Mouse (Mus musculus) R1 (cell line): ENCODE results near the gene Nptxr.
"Not testable (repeated sequence)": the region's sequence is repeated elsewhere in the genome, so short reads cannot be mapped to it uniquely, and the experiment has no call there.

Source experiments
- DNase-seq: peaks from one replicate; pipeline ENCODE4 v3.0.0-alpha.2; 2018; ENCODE audit warnings: low read depth, low spot score

The Nptxr gene

DNA sequence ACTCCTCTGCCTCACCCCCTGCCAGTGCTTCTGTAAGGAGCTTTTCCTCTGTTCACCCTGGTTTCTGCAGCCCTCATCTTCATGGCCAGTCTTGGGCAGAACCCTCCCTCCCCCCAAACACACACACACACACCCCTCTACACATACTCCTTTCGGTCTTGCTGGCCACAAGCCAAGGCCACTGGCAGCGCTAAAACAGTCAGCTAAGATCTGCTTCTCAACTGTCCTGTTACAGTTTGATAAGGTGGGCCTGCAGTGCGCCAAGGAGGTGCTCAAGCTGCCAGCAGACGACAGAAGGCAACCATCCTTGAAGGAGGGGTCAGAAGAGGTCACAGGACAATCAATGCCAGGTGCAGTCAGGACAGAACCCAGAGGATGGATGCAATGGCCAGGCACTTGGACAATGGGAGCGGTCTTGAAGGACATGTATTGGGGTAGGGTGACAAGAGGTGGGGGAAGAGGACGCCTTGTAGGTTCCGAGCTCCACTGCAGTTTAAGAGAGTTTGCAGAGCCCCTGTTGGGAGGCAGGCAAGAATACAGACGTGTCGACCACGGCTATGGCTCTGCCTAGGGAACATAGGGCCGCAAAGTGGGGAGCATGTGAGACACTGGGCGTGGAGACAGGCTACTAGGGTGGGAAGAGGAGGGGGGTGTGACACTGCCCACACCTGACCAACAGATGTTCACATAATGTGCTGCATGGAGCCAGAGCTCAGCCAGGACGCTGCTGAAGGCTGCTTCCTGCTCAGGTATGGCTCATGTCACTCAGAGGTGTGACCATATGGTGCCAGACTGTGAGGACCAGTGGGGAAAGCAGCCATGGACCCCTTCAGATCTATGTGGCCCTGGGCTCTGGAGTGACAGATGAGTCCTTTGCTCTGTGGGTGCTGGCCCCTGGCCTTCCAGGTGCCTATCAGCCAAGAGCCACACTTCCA, 18.0 kb upstream of the Nptxr start:
- no peak for DNase-seq

DNA sequence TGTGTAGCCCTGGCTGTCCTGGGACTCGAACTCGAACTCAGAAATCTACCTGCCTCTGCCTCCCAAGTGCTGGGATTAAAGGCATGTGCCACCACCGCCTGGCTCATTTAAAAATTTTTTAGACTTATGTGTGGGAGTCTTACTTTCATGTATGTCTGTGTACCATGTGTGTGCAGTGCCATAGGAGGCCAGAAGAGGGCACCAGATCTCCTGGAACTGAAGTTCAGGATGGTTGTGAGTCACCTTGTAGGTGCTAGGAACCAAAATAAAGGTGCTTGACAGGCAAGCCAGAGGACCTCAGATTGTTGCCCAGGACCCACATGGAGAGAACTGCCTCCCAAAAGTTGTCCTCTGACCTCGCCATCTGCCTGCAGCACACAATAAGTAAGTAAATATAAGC, 13.8 kb upstream of the Nptxr start:
- DNase-seq: peak; percentile 79

DNA sequence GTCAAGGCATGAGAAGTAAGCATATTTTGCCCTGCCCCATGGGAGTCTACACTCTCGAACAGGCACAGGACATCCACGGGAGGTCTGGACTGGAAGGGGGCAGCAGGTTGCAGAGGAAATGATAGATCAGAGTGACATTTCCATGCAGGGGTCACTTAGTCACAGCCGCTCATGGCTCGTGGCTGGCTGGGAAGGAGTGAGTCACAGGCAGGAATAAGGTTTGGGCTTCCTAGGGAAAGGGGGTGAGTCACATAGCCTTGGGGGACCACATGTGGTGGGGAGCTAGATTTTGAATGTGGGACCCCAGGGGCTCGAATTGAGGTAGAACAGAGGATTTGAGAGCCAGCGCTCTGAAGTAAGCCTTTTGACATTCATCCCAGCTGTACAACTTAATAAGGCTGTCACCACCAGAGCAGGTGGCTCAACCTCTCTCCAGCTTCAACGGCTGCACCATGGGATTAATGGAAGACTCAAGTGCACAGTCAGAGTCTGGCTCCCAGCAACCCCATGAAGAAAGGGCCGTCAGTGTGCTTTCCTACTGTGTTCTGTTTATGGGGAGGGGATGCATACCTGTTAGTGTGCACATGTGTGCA, 9.2 kb upstream of the Nptxr start:
- DNase-seq: peak; percentile 28

DNA sequence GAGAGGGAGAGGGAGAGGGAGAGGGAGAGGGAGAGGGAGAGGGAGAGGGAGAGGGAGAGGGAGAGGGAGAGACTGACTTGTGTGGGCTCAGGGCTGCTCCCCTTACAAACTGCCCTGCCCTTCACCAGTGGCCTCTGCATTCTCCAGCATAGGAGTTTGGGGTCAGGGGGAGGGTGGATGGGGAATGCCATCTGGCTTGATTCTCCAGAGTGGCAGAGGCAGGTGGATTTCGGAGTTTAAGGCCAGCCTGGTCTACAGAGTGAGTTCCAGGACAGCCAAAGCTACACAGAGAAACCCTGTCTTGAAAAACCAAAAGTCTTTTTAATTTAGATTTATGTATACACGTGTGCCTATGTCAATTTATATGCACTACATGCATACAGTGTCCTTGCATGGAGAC, 8.3 kb upstream of the Nptxr start:
- DNase-seq: not testable (repeated sequence)

DNA sequence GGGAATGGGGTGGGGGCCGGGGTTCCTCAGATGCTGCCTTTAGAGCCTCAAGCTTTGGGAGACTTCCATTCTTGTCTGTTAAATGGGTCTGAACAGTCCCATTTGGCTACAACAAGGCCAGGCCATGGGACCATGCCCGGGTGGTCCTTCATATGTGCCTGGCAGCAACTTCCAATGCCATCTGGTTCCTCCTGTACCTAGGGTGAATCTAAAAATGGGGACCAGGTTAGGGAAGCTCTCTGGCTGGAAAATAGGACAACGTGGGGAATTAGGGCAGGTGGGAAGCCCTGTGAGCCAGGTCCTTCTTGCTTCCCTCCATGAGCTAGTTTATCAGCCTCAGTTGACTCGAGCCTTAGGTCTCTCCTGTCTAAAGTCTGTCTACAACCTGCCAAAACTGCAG, 6.4 kb upstream of the Nptxr start:
- no peak for DNase-seq

DNA sequence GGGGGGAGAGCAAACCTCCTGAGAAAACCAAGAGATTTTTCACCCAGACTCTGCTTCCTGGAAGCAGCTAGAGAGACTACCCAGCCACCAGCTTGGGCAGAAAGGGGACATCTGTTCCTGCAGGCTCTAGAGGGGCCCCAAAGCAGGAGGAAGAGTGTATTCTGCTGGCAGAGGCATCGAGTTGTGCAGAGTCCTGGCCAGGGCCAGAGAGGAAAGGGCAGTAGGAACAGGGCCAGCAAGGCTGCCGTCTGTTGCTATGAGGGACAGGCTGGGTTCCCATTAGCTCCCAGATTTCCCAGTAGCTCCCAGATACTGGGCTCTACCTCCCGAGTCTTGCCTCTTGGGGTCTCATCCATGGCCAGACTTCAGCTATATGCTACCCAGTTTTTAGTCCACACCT, 5.5 kb upstream of the Nptxr start:
- no peak for DNase-seq

DNA sequence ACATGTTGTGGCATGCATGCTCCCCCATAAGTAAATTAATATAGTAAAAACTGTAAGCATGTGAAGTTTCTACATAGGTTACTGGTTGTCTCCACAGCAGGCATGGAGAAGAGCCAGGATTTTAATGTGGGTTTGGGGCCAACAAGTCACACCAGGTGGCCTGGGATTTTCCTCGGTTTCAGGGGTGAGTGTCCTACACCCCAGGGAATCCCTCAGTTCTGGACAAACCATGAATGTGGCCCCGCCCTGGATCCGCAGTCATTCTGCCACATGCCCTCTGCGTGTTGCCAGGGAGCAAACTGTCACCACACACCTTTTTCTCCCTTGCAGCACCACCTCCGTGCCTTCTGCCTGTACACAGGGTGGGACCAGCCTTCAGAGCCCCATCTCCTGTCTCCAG, 4.1 kb upstream of the Nptxr start:
- DNase-seq: no peak

DNA sequence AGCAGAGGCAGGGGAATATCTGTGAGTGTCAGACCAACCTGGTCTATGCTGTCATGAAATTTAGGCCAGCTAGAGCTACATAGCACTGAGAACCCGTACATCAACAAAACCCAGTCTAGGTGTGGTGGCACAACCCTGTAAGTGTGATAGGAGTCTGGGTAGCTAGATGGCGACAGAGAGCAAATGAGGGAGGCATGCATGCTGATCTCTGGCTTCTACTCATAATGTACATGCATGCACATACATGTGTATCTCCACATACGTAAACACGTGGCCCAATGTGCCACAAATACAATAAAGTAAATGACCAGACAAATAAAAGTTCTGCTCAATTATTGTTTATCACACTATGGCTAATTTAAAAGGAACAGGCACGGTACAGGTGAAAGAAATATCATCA, 3.5 kb upstream of the Nptxr start:
- DNase-seq: peak; percentile 83

DNA sequence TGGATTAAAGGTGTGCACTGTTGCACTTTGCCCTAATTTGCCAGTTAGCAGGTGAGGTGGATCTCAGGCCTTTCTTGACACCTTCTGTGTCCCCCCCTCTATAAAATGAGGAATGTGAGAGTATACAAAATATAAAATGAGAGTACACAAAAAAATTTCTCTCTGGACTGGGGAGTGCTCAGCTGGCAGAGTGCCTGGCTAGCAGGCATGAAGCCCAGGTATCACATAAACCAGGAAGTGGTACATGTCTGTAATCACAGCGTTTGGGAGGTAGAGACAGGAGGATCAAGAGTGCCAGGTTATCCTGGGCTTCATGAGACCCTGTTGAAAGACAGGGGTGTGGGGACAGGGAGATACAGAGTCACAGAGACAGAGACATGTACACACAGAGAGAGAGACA, 2.5 kb upstream of the Nptxr start:
- no peak for DNase-seq

DNA sequence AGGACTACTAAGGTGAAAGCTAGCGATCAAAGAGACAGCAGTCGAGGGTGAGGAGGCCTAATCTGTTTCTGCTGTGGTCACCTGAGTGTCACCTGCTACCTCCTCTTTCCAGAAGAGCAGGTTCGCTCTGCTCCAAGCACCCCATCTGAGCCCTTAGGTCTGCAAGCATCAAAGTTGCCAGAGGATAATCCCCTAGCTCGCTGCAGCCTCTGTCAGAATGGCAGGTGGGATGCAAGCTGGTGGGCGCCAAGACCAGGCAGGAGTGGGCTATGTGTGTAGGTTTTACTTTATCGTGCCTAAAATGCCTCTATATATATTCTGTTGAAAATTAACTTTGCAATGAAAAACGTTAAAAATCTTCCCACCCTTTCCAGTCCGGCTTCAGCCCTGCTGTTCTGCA, 680 bp upstream of the Nptxr start:
- DNase-seq: no peak

DNA sequence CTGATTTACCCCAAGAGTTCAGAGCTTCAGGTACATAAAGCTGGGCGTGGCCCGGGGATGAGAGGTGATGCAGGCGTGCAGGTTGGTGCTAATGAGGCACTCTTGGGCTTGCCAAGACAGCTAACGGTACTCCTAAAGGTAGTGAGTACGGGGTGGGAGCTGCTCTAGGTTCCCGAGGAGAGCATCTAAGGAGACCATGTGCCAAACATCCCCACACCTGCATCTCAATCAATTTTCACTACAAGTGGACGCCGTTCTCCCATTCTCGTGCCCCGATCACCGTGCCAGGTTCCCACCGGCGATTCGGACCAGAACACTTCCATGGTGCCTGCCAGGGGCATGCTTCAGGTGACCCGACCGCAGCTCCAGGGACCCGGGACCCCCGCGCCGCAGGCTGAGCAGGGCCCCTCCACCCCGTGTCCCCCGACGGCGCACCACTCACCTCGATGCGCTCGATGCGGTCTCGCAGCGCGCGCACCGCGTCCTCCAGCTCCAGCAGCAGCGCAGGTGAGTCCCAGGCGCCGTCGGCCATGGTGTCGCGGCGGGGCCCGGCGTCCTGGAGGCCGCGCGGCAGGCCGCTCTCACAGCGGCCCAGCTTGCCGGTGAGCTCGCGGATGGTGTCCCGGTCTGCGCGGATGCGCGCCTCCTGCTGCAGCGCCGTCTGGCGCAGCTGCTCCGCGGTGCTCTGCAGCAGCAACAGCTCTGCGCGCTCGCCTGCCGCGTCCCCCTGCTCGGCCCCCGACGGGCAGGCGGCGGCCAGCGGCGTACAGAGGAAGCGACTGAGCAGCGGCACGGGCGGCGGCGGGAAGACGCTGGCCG, 824 bp downstream of the Nptxr start:
- DNase-seq: peak; percentile 37

DNA sequence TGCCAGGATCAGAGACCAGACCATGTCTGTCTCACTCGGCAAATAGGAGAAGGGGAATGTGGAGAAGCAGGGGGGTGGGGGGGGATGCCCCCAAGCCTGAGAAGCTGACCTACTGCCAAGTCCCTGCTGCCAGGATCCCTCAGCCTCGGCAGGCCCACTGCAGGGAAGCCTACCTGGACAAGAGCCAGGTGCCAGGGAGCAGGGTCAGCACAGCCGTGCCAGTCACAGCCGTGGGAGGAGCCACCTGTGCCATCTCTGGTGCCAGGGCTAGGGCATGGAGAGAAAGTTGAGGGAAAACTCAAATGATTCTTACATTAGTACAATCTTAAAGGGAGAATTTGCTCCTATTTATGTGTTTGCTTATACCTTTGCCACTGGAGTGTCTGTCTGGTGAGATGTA, 2.3 kb downstream of the Nptxr start:
- no peak for DNase-seq

DNA sequence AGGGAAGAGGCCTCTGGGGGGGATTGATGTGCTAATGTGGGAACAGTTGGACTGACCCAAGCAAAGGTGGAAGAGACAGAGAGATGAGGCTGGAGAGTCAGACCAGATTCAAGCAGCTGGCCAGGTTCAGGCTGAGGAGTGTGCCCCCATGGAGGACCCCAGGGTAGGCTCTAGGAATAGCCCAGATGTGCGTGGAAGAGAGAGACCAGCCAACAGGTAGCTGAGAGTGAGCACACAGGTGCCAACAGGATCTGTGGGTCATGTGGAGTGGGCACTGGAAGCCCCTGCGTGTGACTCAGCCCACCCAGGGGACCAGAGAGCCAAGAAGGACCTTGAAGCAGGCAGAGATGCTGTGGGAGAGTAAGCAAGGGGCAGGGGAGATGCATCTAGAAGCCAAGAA, 2.9 kb downstream of the Nptxr start:
- no peak for DNase-seq

DNA sequence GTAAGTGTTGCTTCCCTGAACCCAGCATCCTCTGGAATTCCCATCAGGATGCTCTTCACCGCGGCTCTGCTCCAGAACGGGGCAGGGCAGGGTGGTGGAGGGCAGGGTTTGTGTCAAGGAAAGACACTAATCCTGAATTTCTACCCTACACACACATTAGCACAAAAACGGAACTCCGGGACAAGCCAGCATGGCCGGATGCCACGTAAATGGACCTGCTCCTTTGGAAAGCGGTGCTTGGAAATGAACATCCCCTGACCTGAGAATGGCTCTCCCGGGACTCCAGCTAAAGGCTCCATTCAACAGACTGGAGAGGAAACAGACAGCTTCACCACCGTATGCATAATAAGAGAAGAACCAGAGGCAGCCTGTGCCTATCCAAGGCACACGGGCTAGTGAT, 3.9 kb downstream of the Nptxr start:
- DNase-seq: peak; percentile 55

DNA sequence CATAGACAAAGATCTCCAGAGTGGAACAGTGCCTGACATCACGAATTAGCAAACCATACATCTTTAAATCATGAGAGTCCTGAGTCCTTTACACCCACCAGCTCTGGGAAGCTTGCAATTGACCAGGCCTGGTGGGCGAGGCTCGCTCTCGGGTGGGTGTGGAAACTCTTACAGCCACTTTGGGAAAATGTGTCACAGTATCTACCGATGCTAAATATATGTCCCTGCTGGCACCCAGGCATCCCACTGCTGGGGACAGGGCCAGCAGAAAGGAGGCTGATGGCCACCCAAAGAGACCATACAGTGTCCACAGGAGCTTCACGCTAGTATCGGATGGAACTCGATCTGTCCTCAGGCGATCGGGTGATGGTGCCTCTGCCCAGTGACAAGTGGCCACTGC, 6.0 kb downstream of the Nptxr start:
- DNase-seq: no peak

DNA sequence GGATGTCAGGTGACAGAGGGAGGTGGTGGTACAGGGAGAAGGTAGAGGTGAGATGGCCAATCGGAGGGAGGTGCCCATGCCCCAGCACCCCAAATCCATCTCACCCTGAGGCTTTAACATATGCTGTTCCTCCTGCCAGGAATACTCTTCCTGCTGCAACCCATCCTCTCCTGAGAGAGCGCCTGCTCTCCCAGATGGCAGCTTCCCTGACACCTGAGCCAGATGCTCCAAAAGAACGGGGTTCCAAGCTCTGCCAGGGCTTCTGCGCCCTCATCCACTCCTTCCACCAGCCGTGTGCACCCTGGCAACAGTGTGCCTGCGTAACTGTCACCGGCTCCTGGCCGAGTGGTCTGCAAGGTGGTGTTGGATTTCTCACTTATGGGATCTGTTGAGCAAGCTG, 6.9 kb downstream of the Nptxr start:
- no peak for DNase-seq

DNA sequence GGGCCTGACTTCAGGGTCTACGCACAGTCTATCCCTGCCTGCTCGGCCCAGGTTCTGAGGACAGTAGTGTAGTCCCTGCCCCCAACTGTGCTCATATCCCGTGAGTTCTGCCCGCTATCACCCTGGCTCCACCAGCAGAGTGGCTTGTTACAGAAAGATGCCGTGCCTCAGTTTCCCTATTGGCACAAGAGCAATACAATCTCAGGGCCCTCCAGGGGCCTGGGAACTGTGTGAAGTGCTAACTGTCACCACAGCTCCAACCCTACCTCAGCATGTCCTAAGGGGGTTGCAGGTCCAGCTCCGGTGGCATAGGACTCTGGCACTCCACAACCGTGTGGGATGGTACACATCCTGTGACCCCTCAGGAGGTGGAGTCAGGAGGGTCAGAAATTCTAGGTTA, 7.5 kb downstream of the Nptxr start:
- no peak for DNase-seq

DNA sequence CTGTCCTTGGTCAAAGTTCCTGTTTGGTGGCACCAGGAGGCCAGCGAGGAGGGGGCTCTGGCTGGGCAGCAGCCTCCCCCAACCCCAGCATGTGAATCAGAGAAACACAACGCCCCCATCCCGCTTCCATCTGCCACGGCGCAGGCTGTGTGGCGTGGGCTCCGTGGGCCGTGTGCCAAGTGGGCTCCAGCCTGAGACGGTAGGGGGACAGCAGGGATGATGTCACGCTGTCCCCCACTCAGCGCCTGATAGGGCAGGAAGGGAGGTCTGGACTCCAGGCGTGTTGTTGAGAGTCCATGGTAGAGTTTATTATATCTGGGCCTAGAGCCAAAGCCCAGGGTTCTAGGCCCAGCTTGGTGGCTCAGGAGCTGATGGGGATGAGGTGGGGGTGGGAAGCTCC, 8.3 kb downstream of the Nptxr start:
- no peak for DNase-seq

DNA sequence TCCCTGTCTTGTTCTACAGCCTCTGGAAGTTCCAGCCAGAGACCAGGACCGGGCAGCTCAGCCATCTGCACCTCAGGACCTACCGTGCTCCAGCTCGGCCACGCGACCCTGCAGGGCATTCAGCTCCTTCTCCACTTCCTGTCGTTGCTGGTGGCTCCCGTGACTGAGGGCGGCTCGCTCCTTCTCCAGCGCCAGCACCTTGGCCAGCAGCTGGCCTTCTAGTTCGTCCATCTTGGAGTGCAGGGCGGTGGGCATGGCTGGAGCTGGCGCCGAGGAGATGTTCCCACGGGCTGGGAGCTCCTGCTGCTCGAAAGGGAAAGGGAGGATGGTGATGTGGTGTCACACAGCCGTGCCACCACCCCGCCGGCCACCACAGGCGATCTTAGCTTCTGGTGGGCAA, 10.4 kb downstream of the Nptxr start:
- no peak for DNase-seq

DNA sequence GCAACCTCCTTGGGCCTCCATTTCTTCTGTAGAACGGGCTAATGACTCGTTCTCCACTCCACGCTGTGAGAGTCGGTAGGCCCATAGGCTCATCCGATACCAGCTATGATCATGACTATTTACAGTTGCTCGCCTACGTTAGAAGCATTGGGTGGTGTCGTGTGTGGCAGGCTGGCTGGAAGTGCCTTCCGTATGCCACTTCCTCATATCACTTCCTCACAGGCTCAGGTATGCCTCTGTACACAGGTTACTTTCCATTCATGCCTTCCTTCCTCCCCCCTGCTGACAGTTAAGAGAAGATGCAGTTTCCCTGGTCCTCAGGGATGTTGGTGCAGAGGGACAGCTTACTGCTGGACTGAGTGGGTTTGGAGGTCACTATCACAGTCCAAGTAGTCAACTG, 11.5 kb downstream of the Nptxr start:
- no peak for DNase-seq

DNA sequence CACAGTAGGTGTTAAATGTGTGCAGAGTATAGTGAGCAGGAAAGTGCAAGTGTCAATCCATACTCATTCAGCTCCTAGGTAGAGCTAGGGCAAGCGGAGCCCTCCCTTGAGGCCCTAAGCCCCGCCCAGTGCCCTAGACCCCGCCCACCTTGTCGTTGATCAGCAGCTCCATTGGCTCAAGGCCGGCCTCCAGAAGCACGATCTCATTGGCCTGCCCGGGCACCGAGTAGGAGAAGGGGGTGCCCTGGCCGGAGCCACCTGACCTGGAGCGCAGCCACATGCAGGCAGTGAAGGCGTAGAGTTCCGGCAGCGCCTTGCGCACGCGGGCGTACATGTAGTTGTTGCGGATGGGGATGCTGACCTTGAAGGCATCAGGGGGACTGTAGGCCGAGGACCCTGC, 12.1 kb downstream of the Nptxr start:
- DNase-seq: peak; percentile 96

DNA sequence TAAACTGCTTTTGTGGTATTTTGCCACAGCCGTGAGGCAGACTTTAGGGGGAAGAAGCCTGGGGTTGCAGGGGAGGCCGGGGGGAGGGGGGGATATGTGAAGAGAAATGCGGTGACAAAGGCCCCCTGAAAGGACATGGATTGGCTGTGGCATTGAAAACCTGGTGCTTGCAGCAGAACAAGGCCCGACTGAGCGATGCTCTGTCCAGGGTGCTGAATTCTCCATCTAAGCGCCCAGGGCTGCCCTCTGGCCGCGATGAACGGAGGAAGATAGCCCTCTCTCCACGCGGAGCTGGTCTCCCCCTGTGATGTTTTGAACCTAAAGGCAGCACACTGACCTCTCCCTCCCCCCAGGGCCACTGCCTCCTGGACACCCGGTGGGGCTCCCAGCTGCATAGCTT, 13.1 kb downstream of the Nptxr start:
- peak; percentile 76 for DNase-seq

DNA sequence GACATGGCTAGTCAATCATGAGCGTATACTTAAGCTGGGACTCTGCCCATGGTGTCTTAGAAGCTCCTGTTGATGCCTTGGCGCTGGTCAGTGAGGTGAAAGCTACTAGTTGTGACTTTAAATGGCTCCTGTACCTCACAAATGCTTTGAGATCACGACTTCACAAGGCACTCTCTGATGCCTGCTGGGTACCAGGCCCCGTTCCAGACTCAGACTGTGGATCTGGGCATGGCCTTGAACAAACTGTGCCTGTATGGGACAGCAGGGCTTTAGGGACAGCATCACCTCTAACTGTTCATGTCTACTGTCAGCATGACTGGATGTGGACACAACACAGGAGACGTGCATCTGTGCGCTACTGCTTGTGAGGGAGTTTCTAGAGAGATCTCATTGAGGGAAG, 13.7 kb downstream of the Nptxr start:
- DNase-seq: no peak
